Mouse (Mus musculus) lung, postnatal 0 days (tissue): ENCODE measurements around the gene Chn2. TPM values are rescaled to one million over a fixed set of nuclear protein-coding genes. Genes with fewer than 3 reads are reported as not detected.
A peak's percentile ranks its signal among the peaks of the same experiment; 100 is the strongest.

Experiments
- ATAC-seq: fragments of 200-750 bp; cut with Nextera tagmentation; 2 replicates; pipeline ENCODE4 v1.8.0; 2017; ENCODE audit warnings: moderate library complexity
- DNase-seq: peaks from one replicate; pipeline ENCODE4 v3.0.0-alpha.2; 2016; ENCODE audit warnings: low spot score
- H3K27ac ChIP-seq: fragments of 300-500 bp; sonication (generic); 2 replicates; pipeline ENCODE4 v1.5.1; 2014; ENCODE audit warnings: antibody characterized with exemption, mild to moderate bottlenecking, low read length, mixed read lengths
- H3K27me3 ChIP-seq: fragments of 300-500 bp; sonication (generic); replicated peaks from 2 replicates; pipeline ENCODE4 v1.6.1; 2014; ENCODE audit warnings: low read length, mixed read lengths; ENCODE audit not compliant: insufficient read depth
- H3K36me3 ChIP-seq: fragments of 300-500 bp; sonication (generic); 2 replicates; pipeline ENCODE4 v1.6.1; 2014; ENCODE audit warnings: low read length, mixed read lengths; ENCODE audit not compliant: insufficient read depth
- H3K4me1 ChIP-seq: fragments of 300-500 bp; sonication (generic); 2 replicates; pipeline ENCODE4 v1.6.1; 2014; ENCODE audit warnings: antibody characterized with exemption, low read depth, low read length, mixed read lengths; ENCODE audit not compliant: insufficient read depth
- H3K4me2 ChIP-seq: fragments of 300-500 bp; sonication (generic); replicated peaks from 2 replicates; pipeline ENCODE4 v1.6.1; 2014; ENCODE audit warnings: low read depth, mild to moderate bottlenecking, low read length, moderate library complexity, mixed read lengths
- H3K4me3 ChIP-seq: fragments of 300-500 bp; sonication (generic); 2 replicates; pipeline ENCODE4 v1.5.1; 2014; ENCODE audit warnings: low read depth, low read length
- H3K9ac ChIP-seq: fragments of 300-500 bp; sonication (generic); replicated peaks from 2 replicates; pipeline ENCODE4 v1.6.1; 2014; ENCODE audit warnings: low read depth, mild to moderate bottlenecking
- H3K9me3 ChIP-seq: fragments of 300-500 bp; sonication (generic); 2 replicates; pipeline ENCODE4 v1.6.1; 2016; ENCODE audit warnings: low read length, mixed read lengths
- CTCF ChIP-seq: IDR thresholded peaks from 2 replicates; pipeline ENCODE4 v1.5.1; 2016; ENCODE audit warnings: antibody characterized with exemption, mild to moderate bottlenecking
- EP300 ChIP-seq: IDR thresholded peaks from 2 replicates; pipeline ENCODE4 v1.6.1; 2016; ENCODE audit warnings: antibody characterized with exemption, mild to moderate bottlenecking, control low read depth
- WGBS: fragments of 180-500 bp; shearing (Covaris S2); extraction: QIAGEN DNeasy Blood & Tissue Kit; methylation state at CpG from one replicate; pipeline ENCODE4 v1.1.7; 2014; 5-methylcytosine and 5-hydroxymethylcytosine counted together
- polyA plus RNA-seq: library from polyadenylated mRNA; unstranded; fragments of >200 nt; fragmentation: Nextera tagmentation; extraction: Ambion mirVana; gene quantifications from 2 replicates; pipeline ENCODE4 v1.2.1, GENCODE M21; 2015

Chn2 gene
- polyA plus RNA-seq, 1 experiment from 2014 or later = 6.8 TPM

DNA sequence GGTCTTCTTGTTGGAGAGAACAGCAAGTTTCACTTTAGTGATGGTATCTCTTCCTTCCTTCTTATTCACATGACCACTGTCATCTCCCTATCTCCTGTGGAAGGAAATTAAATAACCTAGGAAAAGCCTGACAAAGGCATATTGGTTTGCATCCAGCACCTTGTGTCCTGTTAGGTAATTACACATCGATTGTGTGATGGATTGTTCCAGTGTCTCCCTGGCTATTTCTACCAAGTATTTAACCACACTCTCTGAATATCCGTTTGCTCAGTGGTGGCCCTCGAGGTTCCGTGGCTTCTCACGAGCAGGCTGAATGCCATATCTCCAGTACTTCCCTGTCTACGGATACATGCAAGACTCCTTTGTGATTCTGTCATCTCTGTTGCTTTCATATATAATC is 164.6 kb downstream of the Chn2 start:
- TF ChIP-seq EP300 (no peak), CTCF (no peak)
- Histone ChIP-seq H3K4me2 (no peak overlapping the region), H3K27ac (no peak overlapping the region), H3K9ac (no peak overlapping the region), H3K27me3 (no peaks in the 10 kb centered on the region), H3K9me3 (no peaks in the 10 kb centered on the region), H3K36me3 (no peaks in the 10 kb centered on the region), H3K4me3 (no peak overlapping the region), H3K4me1 (no peaks in the 10 kb centered on the region)
- 68% methylated on average over 6 of the region's 6 CpGs for whole genome bisulfite sequencing
- ATAC-seq (no peak), DNase-seq (no peak)

GRCm38 (mm10) chr6:54204931-54205330 is 165.6 kb downstream of the Chn2 start:
- H3K4me3 ChIP-seq = no peak overlapping the region
- H3K4me1 ChIP-seq = no peaks in the 10 kb centered on the region
- H3K27me3 ChIP-seq = no peaks in the 10 kb centered on the region
- no peaks in the 10 kb centered on the region for H3K9me3 ChIP-seq
- ATAC-seq (peak; percentile 85), DNase-seq (peak; percentile 67)
- H3K36me3 ChIP-seq = no peaks in the 10 kb centered on the region
- 32% methylated on average over 2 of the region's 2 CpGs for WGBS
- H3K27ac ChIP-seq = no peak overlapping the region
- no peak overlapping the region for H3K4me2 ChIP-seq
- H3K9ac ChIP-seq = no peak overlapping the region
- TF ChIP-seq EP300 = 0 out of 2 replicates have a peak, but pooled peaks have one; percentile 28
- peak; percentile 66 for TF ChIP-seq CTCF

- Histone ChIP-seq H3K27ac (no peak overlapping the region), H3K9ac (no peak overlapping the region), H3K4me3 (no peak overlapping the region), H3K27me3 (no peaks in the 10 kb centered on the region), H3K4me2 (no peak overlapping the region), H3K9me3 (no peaks in the 10 kb centered on the region), H3K36me3 (no peaks in the 10 kb centered on the region), H3K4me1 (no peaks in the 10 kb centered on the region)
- TF ChIP-seq CTCF (no peak), EP300 (no peak)
- 83% methylated on average over 5 of the region's 5 CpGs for WGBS
- no peak for DNase-seq
- no peak for ATAC-seq
Measured at GRCm38 (mm10) chr6:54205471-54205870, 166.1 kb downstream of the Chn2 start.

DNA sequence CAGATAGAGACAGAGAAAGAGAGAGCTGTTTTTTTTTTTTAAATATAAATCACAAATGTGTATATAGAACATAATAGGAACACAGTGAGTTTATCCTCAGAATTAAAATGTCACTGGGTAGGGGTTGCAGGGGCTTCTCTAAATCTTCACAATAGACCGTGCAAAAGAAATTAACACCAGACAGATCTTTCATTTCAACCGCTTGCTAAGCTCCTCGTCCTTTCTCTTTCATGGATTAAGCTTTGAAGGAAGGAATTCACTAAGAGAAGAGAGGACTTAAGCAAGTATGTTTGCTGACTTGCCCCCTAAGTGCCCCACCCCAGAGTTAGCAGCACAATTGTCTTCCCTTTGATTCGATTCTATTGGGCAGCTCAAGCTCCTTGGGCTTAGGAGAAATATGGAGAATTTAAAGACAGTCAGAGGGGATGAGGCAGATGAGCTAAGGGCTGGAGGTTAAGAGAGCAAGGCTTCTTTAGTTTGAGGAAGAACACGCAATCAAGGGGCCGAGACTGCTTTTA is 166.9 kb downstream of the Chn2 start:
- H3K4me3 ChIP-seq = no peak overlapping the region
- WGBS = 61% methylated on average over 6 of the region's 6 CpGs
- H3K27me3 ChIP-seq = no peaks in the 10 kb centered on the region
- H3K27ac ChIP-seq = no peak overlapping the region
- H3K36me3 ChIP-seq = no peaks in the 10 kb centered on the region
- no peak for TF ChIP-seq EP300
- no peak for TF ChIP-seq CTCF
- DNase-seq = no peak
- H3K9me3 ChIP-seq = no peaks in the 10 kb centered on the region
- no peaks in the 10 kb centered on the region for H3K4me1 ChIP-seq
- no peak overlapping the region for H3K4me2 ChIP-seq
- no peak for ATAC-seq
- no peak overlapping the region for H3K9ac ChIP-seq

DNA sequence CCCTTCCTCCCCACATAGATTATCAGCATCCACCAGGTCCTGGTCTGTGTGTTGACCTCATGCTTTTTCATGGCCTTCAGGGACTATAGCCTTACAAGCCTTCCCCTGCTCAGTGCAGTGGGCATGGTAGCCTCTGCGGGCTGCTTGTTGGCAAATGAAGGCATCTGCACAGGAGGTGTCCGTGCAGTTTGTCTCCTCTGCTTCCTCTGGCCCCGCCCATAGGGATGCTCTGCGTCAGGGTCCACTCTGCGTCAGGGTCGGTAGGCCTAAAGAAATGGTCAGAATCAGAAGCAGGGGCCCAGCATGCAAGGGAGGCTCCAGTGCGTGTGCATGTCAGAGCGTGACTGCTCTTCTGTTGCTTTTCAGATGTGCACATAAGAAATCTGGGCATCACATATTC is 169.4 kb downstream of the Chn2 start:
- no peak overlapping the region for H3K9ac ChIP-seq
- TF ChIP-seq EP300 (no peak), CTCF (no peak)
- no peaks in the 10 kb centered on the region for H3K4me1 ChIP-seq
- WGBS = 89% methylated on average over 8 of the region's 8 CpGs
- no peak for ATAC-seq
- H3K4me3 ChIP-seq = no peak overlapping the region
- no peaks in the 10 kb centered on the region for H3K36me3 ChIP-seq
- H3K9me3 ChIP-seq = no peaks in the 10 kb centered on the region
- H3K27me3 ChIP-seq = no peaks in the 10 kb centered on the region
- H3K4me2 ChIP-seq = no peak overlapping the region
- DNase-seq = no peak
- no peak overlapping the region for H3K27ac ChIP-seq

GRCm38 (mm10) chr6:54210971-54211370 is 171.6 kb downstream of the Chn2 start:
- Histone ChIP-seq H3K4me1 (no peaks in the 10 kb centered on the region), H3K4me3 (no peak overlapping the region), H3K4me2 (no peak overlapping the region), H3K27ac (no peak overlapping the region), H3K9me3 (no peaks in the 10 kb centered on the region), H3K36me3 (no peaks in the 10 kb centered on the region), H3K27me3 (no peaks in the 10 kb centered on the region), H3K9ac (no peak overlapping the region)
- ATAC-seq = no peak
- DNase-seq = no peak
- WGBS = 65% methylated on average over 4 of the region's 4 CpGs
- TF ChIP-seq CTCF (no peak), EP300 (no peak)

DNA sequence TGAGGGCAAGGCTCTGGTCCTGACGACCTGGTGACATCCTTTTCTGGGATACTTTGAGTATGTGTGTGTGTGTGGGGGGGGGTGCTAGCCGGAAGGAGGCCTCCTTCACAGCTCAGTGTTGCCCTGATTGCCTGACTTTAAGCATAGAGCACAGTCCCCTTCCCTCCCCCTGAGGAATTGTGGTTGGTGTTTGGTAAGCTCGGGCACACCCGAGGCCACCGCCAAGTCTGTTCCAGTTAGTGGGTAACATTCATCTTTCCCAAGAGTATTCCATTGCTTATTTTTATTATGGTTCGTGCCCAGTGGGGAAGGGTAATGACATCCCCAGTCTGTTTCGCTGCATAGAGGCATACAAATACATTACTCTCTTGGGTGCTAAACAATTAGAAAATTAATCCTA is 172.6 kb downstream of the Chn2 start:
- DNase-seq (no peak), ATAC-seq (no peak)

More for the DNA sequence above, 172.6 kb downstream of the Chn2 start:
- Histone ChIP-seq H3K27me3 (no peaks in the 10 kb centered on the region), H3K36me3 (no peaks in the 10 kb centered on the region), H3K9ac (no peak overlapping the region), H3K4me2 (no peak overlapping the region), H3K9me3 (no peaks in the 10 kb centered on the region), H3K4me3 (no peak overlapping the region), H3K4me1 (no peaks in the 10 kb centered on the region), H3K27ac (no peak overlapping the region)
- TF ChIP-seq EP300 = no peak
- no peak for TF ChIP-seq CTCF
- WGBS = 82% methylated on average over 7 of the region's 7 CpGs
